Mouse (Mus musculus) brain, adult 10 weeks (tissue): Measurements from ENCODE around the gene Rffl. TPM values are rescaled to one million over a fixed set of nuclear protein-coding genes. Genes with fewer than 3 reads are reported as not detected.

Source experiments
- polyA plus RNA-seq: library from polyadenylated mRNA; stranded (reverse); fragments of 350-450 nt; fragmentation: Illumina TruSeq; extraction: RNeasy Lipid Tissue Mini Kit (QIAGEN cat#74804); gene quantifications from one replicate; pipeline ENCODE4 v1.2.3, GENCODE M21; 2015; ENCODE audit warnings: low read depth, low replicate concordance

Rffl gene
- polyA plus RNA-seq: 14.3 TPM

DNA sequence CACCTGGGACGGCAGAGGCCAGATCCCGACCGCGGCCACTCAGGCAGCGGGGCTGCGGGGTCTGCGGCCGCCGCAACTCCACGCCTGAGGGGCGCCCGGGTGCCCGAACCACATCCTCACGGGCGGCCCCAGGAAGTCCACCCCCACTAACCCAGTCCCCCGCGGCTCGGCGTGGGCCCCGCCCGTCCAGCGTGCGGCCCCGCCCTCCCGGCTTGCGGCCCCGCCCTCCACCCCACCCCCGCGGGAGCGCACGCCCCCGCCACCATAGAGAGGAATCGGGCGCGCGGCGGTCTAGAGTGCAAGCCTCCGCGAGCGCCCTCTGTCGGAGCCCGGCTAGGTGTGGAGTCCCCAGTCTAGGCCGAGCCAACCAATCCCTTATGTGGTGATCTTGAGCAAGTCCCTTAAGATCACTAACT, at the start of gene Rffl:
Rffl (minus strand) TSS at position 180 of the 416 bp plus-strand sequence.

GRCm38 (mm10) chr11:82910250-82910649, 39.2 kb upstream of the Rffl start, which contains the start of gene Unc45b:
TSS of gene Unc45b (plus strand) at chr11:82910550.

GRCm38 (mm10) chr11:82907651-82908607, 36.9 kb upstream of the Rffl start, which contains the start of gene Nle1:
TSS of gene Nle1 (minus strand) at chr11:82908411.

DNA sequence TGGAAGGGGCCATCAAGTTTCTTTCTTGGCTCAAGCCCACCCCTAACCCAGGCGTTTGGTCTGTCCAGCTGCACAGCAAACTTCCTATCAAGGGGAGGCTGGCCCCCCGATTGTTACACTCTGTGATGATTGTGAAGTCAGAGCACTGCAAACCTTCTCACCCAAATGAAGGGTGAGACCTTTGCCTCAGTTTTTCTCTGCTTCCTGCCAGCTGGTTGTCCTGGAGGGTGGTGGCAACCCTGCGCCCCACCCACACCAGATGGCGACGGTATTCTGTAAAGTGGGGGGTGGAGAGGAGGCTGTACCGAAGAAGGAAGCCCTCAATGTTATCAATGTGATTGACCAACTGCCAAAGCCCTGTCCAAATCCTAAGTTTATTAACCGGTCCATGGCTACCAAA, 20.9 kb upstream of the Rffl start, which contains the start of gene Fndc8:
Fndc8 (plus strand) TSS at position 189 of the 400 bp plus-strand sequence.

DNA sequence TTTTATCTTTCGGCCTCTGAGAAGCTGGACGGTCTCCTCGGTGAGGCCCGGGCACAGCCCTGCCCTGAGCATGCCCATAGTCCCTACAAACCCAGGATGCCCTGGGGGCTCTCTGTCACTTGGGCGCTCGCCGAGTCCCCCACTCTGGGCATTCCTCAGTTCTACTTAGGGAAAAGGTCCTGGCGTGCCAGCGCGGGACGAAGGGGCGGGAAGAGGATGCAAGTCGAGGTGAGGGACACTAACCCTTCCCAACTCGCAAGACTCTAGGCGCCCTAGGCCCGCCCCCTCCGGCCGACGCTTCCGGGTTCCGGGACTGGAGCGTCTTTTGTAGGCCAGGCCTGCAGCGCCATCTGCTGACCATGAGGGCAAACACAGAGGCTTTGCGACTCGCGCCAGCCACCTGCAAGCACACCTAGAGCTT, 19.3 kb upstream of the Rffl start, which contains the start of gene Rad51d:
Rad51d (minus strand) TSS at position 273 of the 421 bp plus-strand sequence.

GRCm38 (mm10) chr11:82780983-82781903, 89.8 kb downstream of the Rffl start, which contains the start of gene Lig3:
TSS of gene Lig3 (plus strand) at chr11:82781108.

GRCm38 (mm10) chr11:82763742-82764437, 107.1 kb downstream of the Rffl start, which contains the start of the genes Cct6b and Zfp830:
TSS of gene Cct6b (minus strand) at chr11:82764321.
TSS of gene Zfp830 (plus strand) at chr11:82764345.

Other genes with a start within 250 kb of the Rffl start
- 0.25 TPM for gene Cct6b, start 106.9 kb downstream of the Rffl start, polyA plus RNA-seq
- gene Zfp830, start 106.9 kb downstream of the Rffl start, polyA plus RNA-seq: 11.9 TPM
- gene Lig3, start 90.1 kb downstream of the Rffl start, polyA plus RNA-seq: 23.9 TPM
- gene Rad51d, start 19.4 kb upstream of the Rffl start, polyA plus RNA-seq: 19.3 TPM
- not detected for gene Fndc8, start 20.9 kb upstream of the Rffl start, polyA plus RNA-seq
- 21.1 TPM for gene Nle1, start 37.2 kb upstream of the Rffl start, polyA plus RNA-seq
- gene Unc45b, start 39.3 kb upstream of the Rffl start, polyA plus RNA-seq: 2.9 TPM
- 3.8 TPM for gene Slfn5, start 80.1 kb upstream of the Rffl start, polyA plus RNA-seq
- 0.28 TPM for gene Slfn9, start 120.6 kb upstream of the Rffl start, polyA plus RNA-seq
- gene Slfn8, start 149.6 kb upstream of the Rffl start, polyA plus RNA-seq: 0.48 TPM
- 3.9 TPM for gene Slfn2, start 193.9 kb upstream of the Rffl start, polyA plus RNA-seq
- not detected for gene Slfn1, start 245.6 kb upstream of the Rffl start, polyA plus RNA-seq